33 mouse cellular contexts compared by ENCODE assay signal in genomic region chr14:30704098-30704855, GRCm38 (mm10). TPM values are rescaled to one million over a fixed set of nuclear protein-coding genes. Genes with fewer than 3 reads are reported as not detected.
DNase-seq lines count a peak whose midpoint lies in the region; ATAC-seq lines count a peak whose summit lies in the region.
"Had no signal": no experiment of that assay in that cellular context is flagged by ENCODE, and none has a peak within 500 bp of the region (broad histone marks: within the 10 kb centered on the region; RNA-seq: fewer than 3 reads in every experiment).

No protein-coding gene starts in this region.

- H3K4me1 ChIP-seq in liver, embryonic 15.5 days (replicated peaks) = peaks cover 20% of the 10 kb centered on the region
- H3K4me1 ChIP-seq in midbrain, embryonic 11.5 days (ENCODE audit: control insufficient read depth, insufficient read depth, low read length) = no peaks in the 10 kb centered on the region
- H3K4me1 ChIP-seq: embryonic facial prominence, embryonic 12.5 days; heart, embryonic 13.5 days; hindbrain, embryonic 15.5 days; limb, embryonic 15.5 days; lung, embryonic 15.5 days; midbrain, embryonic 12.5 days had no signal

- H3K4me3 ChIP-seq in liver, embryonic 15.5 days (replicated peaks) = no peak overlapping the region
- H3K4me3 ChIP-seq in midbrain, embryonic 11.5 days (ENCODE audit: low read depth, low read length) = no peak overlapping the region
- H3K4me3 ChIP-seq: embryonic facial prominence, embryonic 12.5 days; gastrocnemius, adult 2 months; heart, adult 2 months; heart, embryonic 13.5 days; hindbrain, embryonic 15.5 days; limb, embryonic 15.5 days; lung, embryonic 15.5 days; midbrain, embryonic 12.5 days had no signal

- ATAC-seq in liver, embryonic 15.5 days (ENCODE audit: insufficient read depth) = peak; percentile 78
- no peak for ATAC-seq in midbrain, embryonic 11.5 days (ENCODE audit: low FRiP score)
- ATAC-seq: forebrain, embryonic 14.5 days; inflammation-experienced regulatory T-cells, adult 6 months had no signal

- no peaks in the 10 kb centered on the region for H3K9me3 ChIP-seq in liver, embryonic 15.5 days (replicated peaks)
- no peaks in the 10 kb centered on the region for H3K9me3 ChIP-seq in midbrain, embryonic 11.5 days (ENCODE audit: control insufficient read depth, low read length)
- H3K9me3 ChIP-seq: embryonic facial prominence, embryonic 12.5 days; heart, embryonic 13.5 days; hindbrain, embryonic 15.5 days; limb, embryonic 15.5 days; lung, embryonic 15.5 days; midbrain, embryonic 12.5 days had no signal

- H3K27ac ChIP-seq in liver, embryonic 15.5 days (replicated peaks) = peak overlapping the region; percentile 81
- no peak overlapping the region for H3K27ac ChIP-seq in midbrain, embryonic 11.5 days (ENCODE audit: low read depth, low read length)
- H3K27ac ChIP-seq: embryonic facial prominence, embryonic 12.5 days; gastrocnemius, adult 2 months; heart, adult 2 months; heart, embryonic 13.5 days; hindbrain, embryonic 15.5 days; limb, embryonic 15.5 days; lung, embryonic 15.5 days; midbrain, embryonic 12.5 days had no signal

- H3K36me3 ChIP-seq in liver, embryonic 15.5 days (replicated peaks) = no peaks in the 10 kb centered on the region
- H3K36me3 ChIP-seq in midbrain, embryonic 11.5 days (ENCODE audit: control insufficient read depth, insufficient read depth, low read length) = no peaks in the 10 kb centered on the region
- H3K36me3 ChIP-seq: embryonic facial prominence, embryonic 12.5 days; heart, embryonic 13.5 days; hindbrain, embryonic 15.5 days; limb, embryonic 15.5 days; lung, embryonic 15.5 days; midbrain, embryonic 12.5 days had no signal

- no peaks in the 10 kb centered on the region for H3K27me3 ChIP-seq in liver, embryonic 15.5 days
- H3K27me3 ChIP-seq in midbrain, embryonic 11.5 days (ENCODE audit: control insufficient read depth, insufficient read depth, low read length) = no peaks in the 10 kb centered on the region
- H3K27me3 ChIP-seq: CH12.LX; embryonic facial prominence, embryonic 12.5 days; hindbrain, embryonic 15.5 days; limb, embryonic 15.5 days; lung, embryonic 15.5 days; midbrain, embryonic 12.5 days had no signal

- H3K4me2 ChIP-seq in liver, embryonic 15.5 days = peak overlapping the region; percentile 25; the same call in 1 of the 2 replicates
- no peak overlapping the region for H3K4me2 ChIP-seq in midbrain, embryonic 11.5 days
- H3K4me2 ChIP-seq: embryonic facial prominence, embryonic 12.5 days; heart, embryonic 13.5 days; hindbrain, embryonic 15.5 days; limb, embryonic 15.5 days; lung, embryonic 15.5 days; midbrain, embryonic 12.5 days had no signal

- H3K9ac ChIP-seq in liver, embryonic 15.5 days = no peak overlapping the region
- no peak overlapping the region for H3K9ac ChIP-seq in midbrain, embryonic 11.5 days (ENCODE audit: low read length)
- H3K9ac ChIP-seq: embryonic facial prominence, embryonic 12.5 days; heart, embryonic 13.5 days; hindbrain, embryonic 15.5 days; limb, embryonic 15.5 days; lung, embryonic 15.5 days; midbrain, embryonic 12.5 days had no signal

- peak; percentile 44 for DNase-seq in heart, adult 11 months
- DNase-seq in heart, adult 8-10 months (ENCODE audit: low spot score) = no peak
- DNase-seq in liver = peak; percentile 45
- DNase-seq in thymus, postnatal 10 days (ENCODE audit: low spot score in 2 of 2) = no peak
- no peak for DNase-seq in ovary, adult 18-20 months (ENCODE audit: low spot score)
- DNase-seq in urinary bladder, postnatal 36 days (ENCODE audit: low spot score in 2 of 2) = no peak
- no peak for DNase-seq in midbrain, embryonic 11.5 days (ENCODE audit: low spot score, missing footprints)
- DNase-seq: adrenal gland, postnatal 14 days; cerebellum, adult 11-12 months; cerebellum, adult 9-11 months; embryo, embryonic 11 days; gastrocnemius, adult 2 months; gastrocnemius, postnatal 36 days; heart, adult 2 months; heart, postnatal 10 days; kidney, adult 9 months; kidney, postnatal 10 days; layer of hippocampus, postnatal 36 days; left cerebral cortex, postnatal 4 days; retina, postnatal 1 day; right cerebral cortex, postnatal 25 days; spleen, adult 18-20 months; thymus, postnatal 14 days had no signal

- 26% methylated on average over 8 of the region's 8 CpGs for WGBS in liver, embryonic 15.5 days (ENCODE audit: insufficient replicate concordance)
- WGBS in midbrain, embryonic 11.5 days = 79% methylated on average over 8 of the region's 8 CpGs

RNA-seq across cellular contexts. Expression of gene Sfmbt1, which starts 10.4 kb away (rescaled TPM):
- 10 to 100 TPM; 13.1 to 14.1 (median 13.3) TPM for total RNA-seq in heart, adult 8-10 months (2022)
- 12.5 and 12.8 TPM in 2 replicates for polyA plus RNA-seq in liver, embryonic 15.5 days (2015; fragmentation: Nextera tagmentation; extraction: Ambion mirVana)
- polyA plus RNA-seq in midbrain, embryonic 11.5 days (2014; fragmentation: Nextera tagmentation; extraction: Ambion mirVana) = 22.0 and 24.5 TPM in 2 replicates

RNA-seq across cellular contexts. Expression of gene Rft1, which starts 50.1 kb away (rescaled TPM):
- 1 to 10 TPM; 6.6 to 8.0 (median 7.4) TPM for total RNA-seq in heart, adult 8-10 months (2022)
- 3.8 and 4.3 TPM in 2 replicates for polyA plus RNA-seq in liver, embryonic 15.5 days (2015; fragmentation: Nextera tagmentation; extraction: Ambion mirVana)
- 11.0 and 12.3 TPM in 2 replicates for polyA plus RNA-seq in midbrain, embryonic 11.5 days (2014; fragmentation: Nextera tagmentation; extraction: Ambion mirVana)

Comparison
In these comparisons a context has a peak if more than half of its experiments do, and no peak if none do; other contexts are left out.
1. DNase-seq: peak in heart, adult 11 months (single experiment) and liver (single experiment); none in heart, adult 8-10 months (single experiment), thymus, postnatal 10 days (0 of 2), ovary, adult 18-20 months (single experiment), urinary bladder, postnatal 36 days (0 of 2) and midbrain, embryonic 11.5 days (single experiment).